Mouse (Mus musculus): ENCODE measurements at regions not wholly inside any gene's neighbourhood (a gene's known extent, or its start where the extent isn't known, plus 50 kb on each side); places are given as distances from the start of the nearest gene placed in this dataset.

DNA sequence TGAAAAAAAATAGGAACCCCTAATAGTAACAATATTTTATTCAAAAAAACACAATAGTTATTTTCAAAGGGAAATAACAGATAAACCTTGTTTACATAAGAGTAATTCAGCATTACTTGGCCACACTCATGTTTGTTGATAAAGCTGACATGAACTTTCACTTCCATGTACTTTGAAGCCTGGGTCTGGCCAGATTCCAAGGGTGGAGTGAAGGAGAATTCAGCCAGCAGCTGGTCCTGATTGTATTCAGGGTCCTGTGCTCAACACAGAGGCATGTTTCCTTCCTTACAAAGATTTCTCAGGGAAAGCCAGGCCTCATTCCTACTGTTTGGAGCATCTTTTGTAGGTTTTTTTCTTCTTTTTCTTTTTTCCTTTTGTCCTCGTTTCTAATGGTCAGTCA, 162.4 kb upstream of the Meox2 start:
- TF ChIP-seq CTCF (conservative IDR thresholded peaks at IDR 0.05 in 1 of 2, IDR thresholded peaks at IDR 0.05 in 1 of 2; ENCODE audit: low read depth in 2 of 2, low read length in 2 of 2) (no peak), MXI1 (IDR thresholded peaks at IDR 0.05; ENCODE audit: low read depth, low read length) (no peak), POLR2A (IDR thresholded peaks at IDR 0.05; ENCODE audit: low read depth, low read length) (no peak), MAFK (IDR thresholded peaks at IDR 0.05; ENCODE audit: insufficient replicate concordance, low read length) (no peak), MAX (IDR thresholded peaks at IDR 0.05; ENCODE audit: low read length) (no peak), TBP (conservative IDR thresholded peaks at IDR 0.05; ENCODE audit: low read depth, low read length) (no peak), JUN (IDR thresholded peaks at IDR 0.05; ENCODE audit: insufficient read depth, low read depth, low read length) (no peak), ZMIZ1 (IDR thresholded peaks at IDR 0.05; ENCODE audit: low read depth, low read length) (no peak), MAZ (IDR thresholded peaks at IDR 0.05; ENCODE audit: low read depth, low read length) (no peak), MYC (IDR thresholded peaks at IDR 0.05; ENCODE audit: low read depth, low read length) (no peak)
